Mouse (Mus musculus): ENCODE results near the gene Tcf23. TPM values are rescaled to one million over a fixed set of nuclear protein-coding genes. Genes with fewer than 3 reads are reported as not detected.

The Tcf23 gene
- polyA plus RNA-seq, 1 experiment from 2014 or later, result 0.02 TPM

DNA sequence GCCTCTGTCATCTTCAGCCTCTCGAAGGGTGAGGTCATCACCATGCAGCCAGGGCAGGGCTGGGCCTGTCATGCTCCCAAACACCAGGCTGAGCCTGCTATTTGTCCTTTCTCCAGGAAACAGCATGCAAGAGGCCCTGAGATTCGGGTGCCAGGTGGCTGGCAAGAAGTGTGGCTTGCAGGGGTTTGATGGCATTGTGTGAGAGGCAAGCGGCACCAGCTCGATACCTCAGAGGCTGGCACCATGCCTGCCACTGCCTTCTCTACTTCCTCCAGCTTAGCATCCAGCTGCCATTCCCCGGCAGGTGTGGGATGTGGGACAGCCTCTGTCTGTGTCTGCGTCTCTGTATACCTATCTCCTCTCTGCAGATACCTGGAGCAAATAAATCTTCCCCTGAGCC lies 37.6 kb upstream of the Tcf23 start:
- WGBS, result 92% methylated on average over 6 of the region's 6 CpGs
- H3K4me3 ChIP-seq, result no peak overlapping the region

GRCm38 (mm10) chr5:30931378-30931777 lies 37.1 kb upstream of the Tcf23 start:
- no peaks in the 10 kb centered on the region for H3K27me3 ChIP-seq (ENCODE audit: low read depth, poor library complexity, severe bottlenecking)
- H3K4me1 ChIP-seq, result 0 out of 2 replicates have a peak, but pooled peaks cover 6% of the 10 kb centered on the region
- no peaks in the 10 kb centered on the region for H3K36me3 ChIP-seq
- no peak overlapping the region for H3K27ac ChIP-seq (replicated peaks)
- no peaks in the 10 kb centered on the region for H3K9me3 ChIP-seq (replicated peaks)
- 89% methylated on average over 4 of the region's 4 CpGs for WGBS
- DNase-seq (ENCODE audit: low spot score), result no peak
- no peak overlapping the region for H3K4me3 ChIP-seq

More for the DNA sequence above, 37.6 kb upstream of the Tcf23 start:
- no peaks in the 10 kb centered on the region for H3K9me3 ChIP-seq (replicated peaks)
- H3K4me1 ChIP-seq, result 0 out of 2 replicates have a peak, but pooled peaks cover 6% of the 10 kb centered on the region
- H3K36me3 ChIP-seq, result no peaks in the 10 kb centered on the region
- no peak for DNase-seq (ENCODE audit: low spot score)
- no peaks in the 10 kb centered on the region for H3K27me3 ChIP-seq (ENCODE audit: low read depth, poor library complexity, severe bottlenecking)
- no peak overlapping the region for H3K27ac ChIP-seq (replicated peaks)

- Histone ChIP-seq H3K4me3 (no peak overlapping the region), H3K27ac (replicated peaks) (no peak overlapping the region), H3K27me3 (ENCODE audit: low read depth, poor library complexity, severe bottlenecking) (no peaks in the 10 kb centered on the region), H3K9me3 (replicated peaks) (no peaks in the 10 kb centered on the region), H3K4me1 (no peaks in the 10 kb centered on the region), H3K36me3 (no peaks in the 10 kb centered on the region)
- 68% methylated on average over 5 of the region's 5 CpGs for WGBS
- no peak for DNase-seq (ENCODE audit: low spot score)
Observed at GRCm38 (mm10) chr5:30933705-30934104, 34.8 kb upstream of the Tcf23 start.

DNA sequence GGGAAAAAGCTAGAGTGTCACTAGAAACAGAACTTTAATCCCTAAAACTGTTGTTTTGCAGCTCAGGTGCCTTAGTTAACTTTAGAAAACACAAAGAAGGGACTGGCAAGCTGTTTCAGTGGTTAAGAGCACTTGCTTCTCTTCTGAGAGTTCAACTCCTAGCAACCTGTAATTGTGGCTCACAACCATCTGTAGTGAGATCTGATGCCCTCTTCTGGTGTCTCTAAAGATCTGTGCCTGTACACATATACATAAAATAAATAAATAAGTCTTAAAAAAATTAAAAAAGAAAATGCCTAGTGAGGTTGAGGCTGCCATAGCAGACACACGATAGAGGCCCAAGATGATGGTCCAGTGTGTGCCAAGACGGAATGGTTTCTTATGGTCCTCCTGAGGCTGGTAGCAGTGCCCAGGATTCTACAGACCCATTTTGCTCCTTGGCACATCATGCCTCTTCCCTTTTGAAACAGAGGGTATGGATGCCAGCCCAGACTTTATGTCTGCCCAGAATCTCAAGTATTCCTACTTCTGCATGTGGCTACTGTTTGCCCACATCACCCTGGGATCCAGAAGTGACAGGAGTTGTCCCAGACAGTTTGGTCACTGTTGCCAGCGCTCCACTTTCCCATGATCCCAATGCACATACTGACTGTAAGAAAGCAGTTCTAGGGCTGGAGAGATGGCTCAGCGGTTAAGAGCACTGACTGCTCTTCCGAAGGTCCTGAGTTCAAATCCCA lies 33.6 kb upstream of the Tcf23 start:
- no peaks in the 10 kb centered on the region for H3K27me3 ChIP-seq (ENCODE audit: low read depth, poor library complexity, severe bottlenecking)
- no peak overlapping the region for H3K4me3 ChIP-seq
- H3K36me3 ChIP-seq, result no peaks in the 10 kb centered on the region
- H3K9me3 ChIP-seq (replicated peaks), result no peaks in the 10 kb centered on the region
- DNase-seq (ENCODE audit: low spot score), result no peak
- 86% methylated on average over 5 of the region's 5 CpGs for WGBS
- H3K27ac ChIP-seq (replicated peaks), result no peak overlapping the region
- no peaks in the 10 kb centered on the region for H3K4me1 ChIP-seq

DNA sequence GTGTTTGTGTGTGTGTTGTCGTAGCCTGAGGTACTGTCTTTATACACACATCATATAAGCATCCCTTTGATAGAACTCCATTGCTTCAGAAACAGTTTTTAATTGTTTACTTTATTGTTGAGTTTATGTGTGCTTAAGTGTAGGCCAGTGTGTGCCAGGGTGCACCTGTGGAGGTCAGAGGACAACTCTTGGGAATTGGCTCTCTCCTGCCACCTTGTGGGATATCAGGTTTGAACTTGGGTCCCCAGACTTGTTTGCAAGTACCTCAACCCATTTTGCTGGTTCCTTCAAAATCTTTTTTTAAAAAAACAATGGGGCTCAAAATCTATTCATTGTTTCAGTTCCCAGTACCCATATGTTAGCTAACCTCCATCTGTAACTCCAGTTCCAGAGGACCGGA lies 25.5 kb upstream of the Tcf23 start:
- no peaks in the 10 kb centered on the region for H3K9me3 ChIP-seq (replicated peaks)
- WGBS, result 91% methylated on average over 2 of the region's 2 CpGs
- no peaks in the 10 kb centered on the region for H3K36me3 ChIP-seq
- peaks cover 13% of the 10 kb centered on the region for H3K4me1 ChIP-seq
- DNase-seq (ENCODE audit: low spot score), result no peak
- H3K27ac ChIP-seq (replicated peaks), result no peak overlapping the region
- H3K27me3 ChIP-seq (ENCODE audit: low read depth, poor library complexity, severe bottlenecking), result peaks cover 39% of the 10 kb centered on the region
- H3K4me3 ChIP-seq, result no peak overlapping the region

- H3K27me3 ChIP-seq (ENCODE audit: low read depth, poor library complexity, severe bottlenecking), result peaks cover 51% of the 10 kb centered on the region
- WGBS, result 90% methylated on average over 6 of the region's 6 CpGs
Observed at GRCm38 (mm10) chr5:30944344-30944743, 24.1 kb upstream of the Tcf23 start.

GRCm38 (mm10) chr5:30944956-30945781 lies 23.3 kb upstream of the Tcf23 start, which contains the start of gene Cgref1:
TSS of gene Cgref1 (minus strand) at chr5:30945591.
- H3K27ac ChIP-seq (replicated peaks), result peak within 1 kb of the TSS; percentile 81
- no peaks in the 10 kb centered on the region for H3K36me3 ChIP-seq
- H3K4me3 ChIP-seq, result peak within 1 kb of the TSS; percentile 64
- peaks cover 51% of the 10 kb centered on the region for H3K27me3 ChIP-seq (ENCODE audit: low read depth, poor library complexity, severe bottlenecking)
- H3K4me1 ChIP-seq, result peaks cover 28% of the 10 kb centered on the region
- peak; percentile 60 for DNase-seq (ENCODE audit: low spot score)
- H3K9me3 ChIP-seq (replicated peaks), result no peaks in the 10 kb centered on the region
- 5% methylated on average over 44 of the region's 44 CpGs for WGBS

More at GRCm38 (mm10) chr5:30944344-30944743, 24.1 kb upstream of the Tcf23 start:
- Histone ChIP-seq H3K27ac (replicated peaks) (no peak overlapping the region), H3K4me1 (peaks cover 20% of the 10 kb centered on the region), H3K4me3 (0 out of 2 replicates have a peak overlapping the region, but pooled peaks have one; percentile 64), H3K36me3 (no peaks in the 10 kb centered on the region), H3K9me3 (replicated peaks) (no peaks in the 10 kb centered on the region)
- DNase-seq (ENCODE audit: low spot score), result no peak

DNA sequence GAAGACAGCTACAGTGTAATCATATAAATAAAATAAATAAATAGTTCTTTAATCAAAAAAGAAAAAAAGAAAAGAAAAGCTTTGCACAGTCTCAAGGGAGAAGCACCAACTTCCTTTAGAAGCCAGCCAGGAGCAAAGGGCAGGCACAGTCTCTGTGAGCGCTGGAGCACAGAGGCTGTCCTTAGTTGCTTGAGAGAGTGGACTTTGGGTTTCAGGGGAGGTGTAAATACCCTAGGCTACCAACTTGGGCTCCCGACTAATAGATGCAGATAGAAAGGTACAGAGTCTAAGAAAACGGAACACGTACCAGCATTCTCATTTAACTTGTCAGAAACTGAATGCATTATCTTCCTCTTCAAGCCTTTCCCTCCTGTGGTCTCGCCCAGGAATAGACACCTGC lies 19.8 kb upstream of the Tcf23 start:
- Histone ChIP-seq H3K4me1 (peaks cover 36% of the 10 kb centered on the region), H3K27ac (replicated peaks) (no peak overlapping the region), H3K27me3 (ENCODE audit: low read depth, poor library complexity, severe bottlenecking) (peaks cover 51% of the 10 kb centered on the region), H3K36me3 (peaks cover 21% of the 10 kb centered on the region), H3K9me3 (replicated peaks) (no peaks in the 10 kb centered on the region), H3K4me3 (no peak overlapping the region)
- no peak for DNase-seq (ENCODE audit: low spot score)
- 74% methylated on average over 5 of the region's 5 CpGs for WGBS

DNA sequence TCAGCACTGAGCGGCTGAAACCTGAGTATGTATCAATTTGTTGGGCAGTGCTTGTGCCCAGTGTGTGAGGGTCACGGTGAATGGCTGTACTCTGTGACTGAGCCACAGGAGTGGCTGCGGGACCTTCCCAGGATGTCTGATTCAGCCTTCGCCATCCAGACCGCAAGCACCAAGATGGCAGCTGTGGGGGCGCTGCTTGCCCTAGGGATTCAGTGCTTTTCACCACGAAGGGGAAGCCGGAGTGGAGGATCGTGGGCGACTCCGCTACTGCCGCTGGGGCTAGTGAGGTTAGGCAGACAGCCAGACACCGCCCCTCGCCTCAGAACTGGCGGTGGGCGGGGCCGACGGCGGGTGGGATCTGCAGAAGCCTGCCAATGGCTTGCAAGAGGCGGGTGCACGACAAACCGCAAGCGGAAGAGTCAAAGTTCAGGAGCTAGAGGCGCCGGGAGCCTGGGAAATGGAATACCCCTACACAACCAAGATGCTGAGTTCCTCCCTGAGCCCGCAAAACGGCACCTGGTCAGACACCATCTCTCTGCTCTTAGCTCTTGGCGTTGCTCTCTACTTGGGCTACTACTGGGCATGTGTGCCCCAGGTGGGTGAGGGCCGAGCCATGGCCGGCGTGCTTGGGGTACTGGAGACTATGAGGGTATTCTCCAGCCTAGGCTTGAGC lies 18.7 kb upstream of the Tcf23 start:
- no peaks in the 10 kb centered on the region for H3K9me3 ChIP-seq (replicated peaks)
- peaks cover 33% of the 10 kb centered on the region for H3K36me3 ChIP-seq
- H3K4me1 ChIP-seq, result peaks cover 32% of the 10 kb centered on the region
- H3K27ac ChIP-seq (replicated peaks), result peak overlapping the region; percentile 81
- H3K27me3 ChIP-seq (ENCODE audit: low read depth, poor library complexity, severe bottlenecking), result peaks cover 43% of the 10 kb centered on the region
- H3K4me3 ChIP-seq, result peak overlapping the region; percentile 59
- WGBS, result under 1% methylated on average over 31 of the region's 31 CpGs
- peak; percentile 94 for DNase-seq (ENCODE audit: low spot score)

- Histone ChIP-seq H3K27ac (replicated peaks) (no peak overlapping the region), H3K4me1 (peaks cover 25% of the 10 kb centered on the region), H3K36me3 (peaks cover 40% of the 10 kb centered on the region), H3K27me3 (ENCODE audit: low read depth, poor library complexity, severe bottlenecking) (peaks cover 36% of the 10 kb centered on the region), H3K9me3 (replicated peaks) (no peaks in the 10 kb centered on the region), H3K4me3 (peak overlapping the region; percentile 59)
- DNase-seq (ENCODE audit: low spot score), result no peak
- WGBS, result 72% methylated on average over 4 of the region's 4 CpGs
Observed at GRCm38 (mm10) chr5:30950451-30950850, 18.0 kb upstream of the Tcf23 start.

DNA sequence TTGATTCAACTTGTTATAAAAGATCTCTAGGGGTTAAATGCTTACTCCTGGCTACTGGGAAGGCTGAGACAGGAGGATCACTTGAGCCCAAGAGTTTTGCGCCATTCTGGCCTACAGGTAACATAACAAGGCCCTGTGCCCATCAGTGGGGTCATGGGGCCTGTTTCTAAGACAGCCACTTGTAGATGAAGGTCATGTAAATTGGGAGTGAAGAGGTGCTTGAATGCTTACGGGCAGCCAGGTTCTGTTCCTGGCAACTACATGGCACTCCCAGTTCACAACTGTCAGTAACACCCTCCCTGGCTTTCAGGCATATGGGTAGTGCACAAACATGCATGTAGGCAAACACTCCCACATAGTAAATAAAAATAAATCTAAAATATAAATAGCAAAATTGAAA lies 17.5 kb upstream of the Tcf23 start:
- WGBS, result 94% methylated on average over 2 of the region's 2 CpGs
- Histone ChIP-seq H3K36me3 (peaks cover 44% of the 10 kb centered on the region), H3K27me3 (ENCODE audit: low read depth, poor library complexity, severe bottlenecking) (peaks cover 31% of the 10 kb centered on the region), H3K4me3 (0 out of 2 replicates have a peak overlapping the region, but pooled peaks have one; percentile 59), H3K4me1 (peaks cover 23% of the 10 kb centered on the region), H3K9me3 (replicated peaks) (no peaks in the 10 kb centered on the region), H3K27ac (replicated peaks) (no peak overlapping the region)
- DNase-seq (ENCODE audit: low spot score), result no peak

GRCm38 (mm10) chr5:30951706-30952105 lies 16.8 kb upstream of the Tcf23 start:
- Histone ChIP-seq H3K4me1 (peaks cover 23% of the 10 kb centered on the region), H3K4me3 (no peak overlapping the region), H3K27ac (replicated peaks) (no peak overlapping the region), H3K27me3 (ENCODE audit: low read depth, poor library complexity, severe bottlenecking) (peaks cover 24% of the 10 kb centered on the region), H3K9me3 (replicated peaks) (no peaks in the 10 kb centered on the region), H3K36me3 (peaks cover 47% of the 10 kb centered on the region)
- WGBS, result 89% methylated on average over 6 of the region's 6 CpGs
- DNase-seq (ENCODE audit: low spot score), result no peak

All from midbrain, embryonic 10.5 days (tissue).